Mouse (Mus musculus) liver, adult 2 months (tissue): Measurements from ENCODE around the gene Afdn.

ENCODE experiments used
- CTCF ChIP-seq: fragments of 200-500 bp; IDR thresholded peaks from 2 replicates; pipeline ENCODE4 v1.5.1; 2011; ENCODE audit warnings: low read depth, low read length, control low read depth
- POLR2A ChIP-seq: fragments of 200-500 bp; IDR thresholded peaks from 2 replicates; pipeline ENCODE4 v1.6.1; 2011; ENCODE audit warnings: low read length, control low read depth; ENCODE audit not compliant: insufficient read depth; ENCODE audit errors: extremely low read depth

DNA sequence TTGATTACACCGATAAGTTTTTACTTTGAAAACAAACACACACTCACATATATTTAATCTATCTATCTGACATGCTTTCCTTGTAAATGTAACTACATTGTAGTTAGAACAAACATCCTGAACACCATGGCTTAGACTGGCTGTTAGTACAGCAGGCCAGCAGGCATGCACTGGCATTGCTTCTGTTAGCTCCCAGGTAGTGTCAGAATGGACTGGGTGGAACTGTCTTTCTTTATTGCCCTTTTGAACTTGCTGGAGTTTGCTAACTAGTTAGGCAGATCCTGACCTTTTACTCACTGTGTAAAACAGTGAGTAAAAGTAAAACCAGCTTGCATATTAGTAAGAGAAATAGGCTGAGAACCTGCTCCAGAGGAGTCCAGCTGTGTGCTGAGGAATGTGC is 8.2 kb downstream of the Afdn start:
- TF ChIP-seq POLR2A (no peak), CTCF (no peak; the same call in 1 of the 2 replicates)
